Mouse (Mus musculus) left cerebral cortex, postnatal 36 days (tissue): ENCODE results near the gene Gcdh. TPM values are rescaled to one million over a fixed set of nuclear protein-coding genes. Genes with fewer than 3 reads are reported as not detected.
"Not testable (repeated sequence)": the region's sequence is repeated elsewhere in the genome, so short reads cannot be mapped to it uniquely, and the experiment has no call there.

ENCODE experiments used
- DNase-seq, 2 experiments: peaks; one replicate each; pipeline ENCODE4 v3.0.0; 2021 to 2022; ENCODE audit warnings: low spot score in 2 of 2, mixed read lengths in 1 of 2
- intact Hi-C: fragments of 180-260 bp; cut with DNase I; formaldehyde crosslinking; loops from one replicate; pipeline ENCODE4 v1.15.1; 2025
- total RNA-seq, 2 experiments: library from RNA; stranded (reverse); gene quantifications; 2 replicates each; pipeline ENCODE4 v1.2.3; 2021

Gcdh gene
- total RNA-seq, 2 experiments from 2014 or later = 29.6 to 42.4 TPM

GRCm38 (mm10) chr8:84912391-84912790 lies 18.7 kb upstream of the Gcdh start:
- intact Hi-C loops = no loop called here
- no peak for DNase-seq

GRCm38 (mm10) chr8:84911854-84912253 lies 18.1 kb upstream of the Gcdh start:
- intact Hi-C loops = no loop called here
- no peak for DNase-seq

DNA sequence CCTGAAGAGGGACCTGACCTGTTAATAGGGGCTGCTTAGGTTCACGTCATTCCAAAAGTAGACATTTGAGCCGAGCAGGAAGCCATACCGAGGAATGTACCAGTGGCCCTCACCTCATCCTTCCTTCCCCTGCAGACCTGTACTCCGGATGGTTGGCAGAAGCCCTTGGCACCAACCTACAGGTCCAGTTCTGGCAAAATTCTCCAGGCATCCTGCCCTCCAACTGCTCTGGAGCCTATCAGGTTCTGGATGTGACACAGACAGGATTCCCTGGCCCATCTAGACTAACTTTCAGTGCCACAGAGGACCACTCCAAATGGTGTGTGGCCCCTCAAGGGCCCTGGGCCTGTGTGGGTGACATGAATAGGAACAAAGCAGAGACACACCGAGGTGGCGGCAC lies 16.8 kb upstream of the Gcdh start:
- DNase-seq = no peak
- intact Hi-C loops = no loop called here

GRCm38 (mm10) chr8:84909949-84910348 lies 16.2 kb upstream of the Gcdh start:
- DNase-seq = no peak
- intact Hi-C loops = no loop called here

- intact Hi-C loops = no loop called here
- no peak for DNase-seq
These were observed 15.5 kb upstream of the Gcdh start for GRCm38 (mm10) chr8:84909162-84909767.

- intact Hi-C loops = no loop called here
- DNase-seq = peak; percentile 67 to 80
These were observed 14.9 kb upstream of the Gcdh start, which contains the start of gene Dnase2a for GRCm38 (mm10) chr8:84908421-84909161. TSS of gene Dnase2a (plus strand) at chr8:84908560.

DNA sequence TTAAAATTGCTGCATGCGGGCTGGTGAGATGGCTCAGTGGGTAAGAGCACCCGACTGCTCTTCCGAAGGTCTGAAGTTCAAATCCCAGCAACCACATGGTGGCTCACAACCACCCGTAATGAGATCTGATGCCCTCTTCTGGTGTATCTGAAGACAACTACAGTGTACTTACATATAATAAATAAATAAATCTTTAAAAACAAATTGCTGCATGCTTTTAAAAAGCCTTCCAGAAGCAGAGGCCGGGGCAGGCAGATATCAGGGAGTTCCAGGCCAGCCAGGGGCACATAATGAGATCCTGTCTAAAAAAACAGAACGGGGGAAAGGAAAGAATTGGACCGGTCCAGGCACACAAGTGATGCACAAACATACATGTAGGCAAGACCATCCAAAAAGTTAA lies 14.3 kb upstream of the Gcdh start:
- DNase-seq, intact Hi-C loops: not testable (repeated sequence)

GRCm38 (mm10) chr8:84907493-84907892 lies 13.8 kb upstream of the Gcdh start:
- intact Hi-C loops = no loop called here
- DNase-seq = no peak

DNA sequence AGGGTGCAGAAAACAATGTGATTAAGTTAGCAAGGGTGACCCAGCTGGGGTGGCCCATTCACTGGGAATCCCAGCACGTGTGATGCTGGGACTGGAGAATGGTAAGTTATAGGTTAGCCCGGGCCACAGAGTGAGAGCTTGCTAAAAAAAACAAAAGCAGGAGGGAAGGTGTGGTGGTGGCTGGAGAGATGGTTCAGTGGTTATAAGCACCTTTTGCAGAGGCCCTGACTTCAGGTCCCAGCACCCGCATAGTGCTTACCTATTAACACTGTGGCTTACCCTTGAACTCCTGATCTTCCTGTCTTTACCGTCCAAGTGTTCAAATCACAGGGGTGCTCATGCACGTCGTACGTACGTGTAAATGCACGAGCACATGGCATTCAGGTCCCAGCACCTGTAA lies 13.3 kb upstream of the Gcdh start:
- intact Hi-C loops = no loop called here
- no peak for DNase-seq

DNA sequence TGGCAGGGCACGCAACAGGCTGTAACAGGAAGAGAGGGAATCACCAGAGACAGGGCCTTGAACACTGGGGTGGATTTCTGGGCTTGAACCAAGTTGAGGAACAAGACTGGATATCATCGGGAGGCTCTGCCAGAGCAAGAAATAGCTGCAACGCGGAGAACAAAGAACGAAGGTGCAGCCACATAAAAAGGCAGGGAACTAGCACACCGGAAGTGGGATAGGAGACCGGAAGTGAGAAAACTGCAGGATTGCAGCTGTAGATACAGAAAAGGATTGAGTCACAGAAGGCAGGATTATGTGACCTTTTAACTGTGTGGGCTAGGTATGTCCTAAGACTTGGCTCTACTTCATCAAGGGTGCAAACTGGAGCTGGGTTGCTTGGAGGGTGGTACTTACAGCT lies 10.6 kb upstream of the Gcdh start:
- intact Hi-C loops = loop anchor here (5.0 kb wide), 1 partner anchor 47 kb away; the partner anchor contains the start of gene Farsa
- DNase-seq = no peak

GRCm38 (mm10) chr8:84902920-84903661 lies 9.4 kb upstream of the Gcdh start:
- peak; percentile 90 to 91 for DNase-seq
- intact Hi-C loops = loop anchor here (5.0 kb wide), 1 partner anchor 46 kb away; the partner anchor contains the start of gene Farsa

GRCm38 (mm10) chr8:84902367-84902919 lies 8.7 kb upstream of the Gcdh start:
- intact Hi-C loops = loop anchor here (5.0 kb wide), 1 partner anchor 45 kb away; the partner anchor contains the start of gene Farsa

GRCm38 (mm10) chr8:84901752-84902151 lies 8.0 kb upstream of the Gcdh start, which contains the start of gene Klf1:
TSS of gene Klf1 (plus strand) at chr8:84901928.
- intact Hi-C loops = loop anchor here (5.0 kb wide), 1 partner anchor 44 kb away; the partner anchor contains the start of gene Farsa

More at GRCm38 (mm10) chr8:84902367-84902919, 8.7 kb upstream of the Gcdh start:
- DNase-seq = no peak

DNA sequence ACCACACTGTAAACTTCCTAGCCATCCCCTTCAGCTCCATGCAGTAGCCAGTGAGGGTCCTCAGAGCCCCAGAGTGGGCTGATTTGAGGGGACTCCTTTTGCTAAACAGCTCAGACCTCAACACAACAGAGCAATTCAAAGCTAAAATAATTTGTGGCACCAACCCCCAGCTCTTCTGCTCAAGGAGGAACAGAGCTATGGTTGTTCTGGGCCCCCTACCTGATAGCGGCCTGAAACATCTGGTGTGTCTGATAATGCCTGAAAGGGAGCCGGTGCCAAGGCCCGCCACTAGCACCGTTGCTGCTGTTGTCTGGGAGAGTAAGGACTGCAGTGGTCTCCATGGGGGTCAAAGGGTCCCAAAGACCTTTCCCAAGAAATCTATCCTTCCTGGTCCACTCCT lies 7.3 kb upstream of the Gcdh start:
- intact Hi-C loops = loop anchor here (5.0 kb wide), 1 partner anchor 44 kb away; the partner anchor contains the start of gene Farsa

More at GRCm38 (mm10) chr8:84901752-84902151, 8.0 kb upstream of the Gcdh start, which contains the start of gene Klf1:
- no peak for DNase-seq

GRCm38 (mm10) chr8:84895963-84896362 lies 2.2 kb upstream of the Gcdh start:
- DNase-seq = no peak
- intact Hi-C loops = no loop called here

More for the DNA sequence above, 7.3 kb upstream of the Gcdh start:
- DNase-seq = no peak

GRCm38 (mm10) chr8:84892993-84893708 lies 570 bp downstream of the Gcdh start:
- DNase-seq = no peak
- intact Hi-C loops = no loop called here

DNA sequence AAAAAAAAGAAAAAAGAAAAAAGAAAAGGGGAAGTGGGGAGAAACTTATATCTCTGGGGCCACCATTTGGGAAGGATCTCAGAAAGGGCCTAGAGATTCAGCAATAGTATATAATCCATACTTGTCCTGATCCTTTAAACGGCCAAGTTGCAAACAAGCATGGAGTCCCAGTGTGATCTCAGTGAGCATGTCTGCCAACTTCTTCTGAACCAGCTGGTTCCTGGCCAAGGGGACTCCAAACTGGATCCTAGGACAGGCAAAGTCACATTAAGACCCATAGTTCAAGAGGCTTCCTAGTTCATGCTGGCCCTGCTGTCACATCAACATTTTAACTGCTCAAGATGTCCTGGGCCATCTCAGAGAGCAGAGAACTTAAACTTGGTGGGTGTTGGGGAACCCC lies 4.6 kb downstream of the Gcdh start:
- intact Hi-C loops = no loop called here
- no peak for DNase-seq

- no peak for DNase-seq
- intact Hi-C loops = no loop called here
These were observed 5.4 kb downstream of the Gcdh start for GRCm38 (mm10) chr8:84888280-84888679.

- DNase-seq = no peak
These were observed 9.0 kb downstream of the Gcdh start for GRCm38 (mm10) chr8:84884728-84885127.

More at GRCm38 (mm10) chr8:84884728-84885127, 9.0 kb downstream of the Gcdh start:
- intact Hi-C loops = no loop called here
